Mouse (Mus musculus): Measurements from ENCODE around the gene Gm9803. TPM values are rescaled to one million over a fixed set of nuclear protein-coding genes. Genes with fewer than 3 reads are reported as not detected.

Gene Gm9803
- total RNA-seq, 2 experiments from 2014 or later, result 15.5 to 18.9 TPM

DNA sequence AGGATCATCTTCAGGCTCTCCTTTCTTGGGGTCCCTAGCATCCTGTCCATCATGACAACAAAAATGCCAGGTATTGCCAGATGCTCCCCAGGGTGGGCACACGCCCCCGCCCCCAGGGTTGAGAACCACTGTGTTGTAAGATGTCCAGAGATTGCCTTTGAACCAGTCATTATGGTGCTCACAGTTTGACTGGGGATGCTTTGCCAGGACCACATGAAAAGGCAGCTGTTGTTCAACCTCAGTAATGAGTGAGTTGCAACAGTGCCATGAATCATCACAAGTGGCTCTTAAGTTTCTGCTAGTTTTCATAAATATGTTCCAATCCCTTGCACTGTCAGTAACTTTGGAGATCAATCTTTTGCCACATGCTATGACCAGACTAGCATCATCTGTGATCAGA is 3.9 kb upstream of the Gm9803 start:
- H3K4me3 ChIP-seq, result no peak overlapping the region
- no peak overlapping the region for H3K27ac ChIP-seq
- no peak for DNase-seq
- no peak for TF ChIP-seq CTCF (IDR thresholded peaks at IDR 0.05)
- intact Hi-C loops (cut with DNase I), result no loop called here

DNA sequence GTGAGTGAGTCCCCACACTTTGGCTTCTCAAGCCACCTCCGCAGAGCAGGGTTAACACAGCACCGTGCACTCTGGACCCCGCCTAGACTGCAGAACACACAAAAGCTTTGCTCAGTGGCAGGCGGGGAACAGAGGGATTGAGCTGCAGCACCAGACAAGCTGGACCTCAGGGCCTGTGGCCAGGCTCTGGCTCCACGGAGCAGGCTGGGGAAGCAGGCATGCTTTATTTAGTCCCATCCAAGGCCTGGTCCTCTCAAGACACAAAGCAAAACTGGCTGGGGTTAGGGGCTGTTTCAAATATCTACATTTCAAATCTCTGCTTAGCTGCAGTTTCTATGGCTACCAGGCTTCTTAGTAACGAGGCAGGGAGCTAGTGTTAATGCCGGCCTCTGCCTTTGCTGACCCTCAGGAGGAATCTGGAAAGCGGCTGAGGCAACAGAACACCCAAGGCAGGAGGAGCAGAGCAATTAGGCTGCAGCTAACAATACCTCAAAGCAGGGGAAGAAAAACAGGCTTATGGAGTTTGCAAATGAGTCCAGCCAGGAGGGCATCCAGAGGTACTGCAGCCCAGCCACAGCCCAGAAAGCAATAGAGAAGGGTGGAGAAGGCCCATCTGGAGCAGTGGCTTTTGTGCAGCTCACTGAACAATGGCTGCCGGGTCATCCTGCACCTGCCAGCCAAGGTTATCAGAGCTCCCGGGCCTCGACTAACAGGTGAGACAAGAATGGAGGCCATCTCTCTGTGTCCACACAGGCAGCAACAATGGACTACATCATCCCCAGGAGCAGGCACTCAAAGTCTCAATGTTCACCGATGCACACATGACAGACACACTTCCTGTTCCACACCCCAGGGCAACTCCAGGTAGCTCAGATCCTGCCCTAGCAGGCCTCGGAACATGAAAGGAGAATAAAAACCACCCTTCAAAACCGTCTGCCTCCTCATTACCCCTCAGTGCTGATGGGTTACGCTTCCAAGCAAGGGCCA is 3.7 kb downstream of the Gm9803 start:
- DNase-seq, result no peak
- intact Hi-C loops (cut with DNase I), result no loop called here
- H3K27ac ChIP-seq, result no peak overlapping the region
- TF ChIP-seq CTCF (IDR thresholded peaks at IDR 0.05), result no peak
- H3K4me3 ChIP-seq, result no peak overlapping the region

DNA sequence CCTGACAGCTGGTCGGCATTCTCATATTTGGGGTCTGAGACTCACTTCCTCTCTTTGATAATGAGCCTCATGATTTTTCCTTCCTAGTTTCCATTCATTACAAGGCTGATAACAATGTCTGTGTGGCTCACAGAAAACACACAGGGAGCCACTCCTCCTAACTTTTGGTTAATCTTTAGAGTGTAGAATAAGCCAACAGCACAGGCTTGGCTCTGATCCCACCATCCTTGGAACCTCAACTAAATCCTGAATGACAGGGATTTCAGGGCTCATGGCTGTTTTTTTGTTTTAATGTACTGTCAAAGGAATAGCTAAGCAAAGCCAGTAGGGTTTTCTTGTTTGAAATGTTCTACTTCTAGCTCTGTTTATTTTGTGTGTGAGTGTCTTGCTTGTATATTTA is 10.5 kb downstream of the Gm9803 start:
- no peak for TF ChIP-seq CTCF (IDR thresholded peaks at IDR 0.05)
- H3K27ac ChIP-seq, result no peak overlapping the region
- intact Hi-C loops (cut with DNase I), result no loop called here
- H3K4me3 ChIP-seq, result no peak overlapping the region
- no peak for DNase-seq

DNA sequence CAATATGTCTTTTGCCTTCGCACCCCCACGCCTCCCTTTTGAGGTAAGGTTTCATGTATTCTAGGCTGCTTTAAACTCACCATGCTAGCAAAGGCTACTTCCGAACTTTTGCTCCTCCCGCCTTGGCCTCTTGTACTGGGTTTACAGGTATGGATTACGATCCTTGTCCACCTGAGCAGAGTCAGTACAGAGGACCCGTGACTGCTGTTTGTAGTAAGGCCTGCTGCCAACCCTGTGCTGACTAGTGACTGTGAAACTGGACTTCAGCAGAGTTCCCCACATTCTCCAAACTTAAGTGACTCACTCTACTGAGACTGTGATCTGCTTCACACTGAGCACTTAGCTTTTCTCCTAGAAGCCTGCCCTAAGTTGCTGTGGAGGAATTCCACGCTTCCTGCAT is 13.8 kb downstream of the Gm9803 start:
- H3K27ac ChIP-seq, result no peak overlapping the region

DNA sequence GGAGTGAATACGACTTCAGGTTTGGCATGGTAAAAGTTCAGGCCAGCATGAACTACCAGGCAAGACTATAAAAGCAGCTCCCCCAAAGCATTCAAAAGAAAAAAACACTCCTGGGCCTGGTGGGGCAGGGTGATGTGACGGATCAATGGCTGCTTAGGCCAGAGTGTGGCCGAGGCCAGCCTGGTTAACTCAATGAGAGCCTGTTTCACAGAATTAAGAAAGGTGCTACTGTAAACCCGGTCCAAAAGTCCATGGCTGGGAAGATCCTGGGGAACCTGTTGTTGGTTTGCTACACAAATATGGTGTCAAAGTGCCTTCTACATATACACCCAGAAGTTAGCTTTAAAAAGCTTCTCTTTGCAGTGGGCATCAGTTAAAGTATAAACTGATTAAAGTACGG is 14.9 kb downstream of the Gm9803 start:
- DNase-seq, result no peak
- no peak for TF ChIP-seq CTCF (IDR thresholded peaks at IDR 0.05)
- Histone ChIP-seq H3K4me3 (no peak overlapping the region; the same call in 1 of the 2 replicates), H3K27ac (no peak overlapping the region; the same call in 1 of the 2 replicates)
- intact Hi-C loops (cut with DNase I), result no loop called here

More for the DNA sequence above, 13.8 kb downstream of the Gm9803 start:
- no peak overlapping the region for H3K4me3 ChIP-seq
- intact Hi-C loops (cut with DNase I), result no loop called here
- no peak for TF ChIP-seq CTCF (IDR thresholded peaks at IDR 0.05)
- DNase-seq, result no peak

DNA sequence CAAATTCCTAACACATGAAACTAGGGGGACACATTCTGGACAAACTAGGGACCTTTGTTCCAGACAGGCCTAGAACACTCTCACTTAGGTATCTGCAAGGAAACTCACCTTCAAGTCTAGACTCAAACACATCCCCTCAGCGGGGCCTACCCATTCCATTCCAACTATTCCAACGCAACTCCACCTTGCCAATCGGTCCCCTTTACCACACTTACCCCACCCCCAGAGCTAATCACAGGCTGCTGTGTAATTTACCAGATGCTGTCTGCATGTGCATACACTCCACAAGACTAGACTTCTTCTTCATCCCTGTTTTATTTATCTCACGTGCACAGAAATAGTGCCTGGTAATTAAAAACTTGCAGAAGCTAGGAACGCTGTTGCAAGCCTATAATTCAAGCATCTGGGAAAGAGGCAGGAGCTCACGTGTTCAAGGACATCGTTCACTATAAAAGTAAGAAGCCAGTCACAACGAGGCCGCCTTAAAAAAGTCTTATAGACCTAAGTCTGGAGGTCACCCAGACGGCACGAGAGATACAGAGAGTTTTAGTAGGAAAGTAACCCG is 15.9 kb downstream of the Gm9803 start:
- intact Hi-C loops (cut with DNase I), result loop anchor here (1.0 kb wide), 1 partner anchor 61 kb away; no protein-coding TSS in a partner anchor
- no peak for TF ChIP-seq CTCF (IDR thresholded peaks at IDR 0.05)

DNA sequence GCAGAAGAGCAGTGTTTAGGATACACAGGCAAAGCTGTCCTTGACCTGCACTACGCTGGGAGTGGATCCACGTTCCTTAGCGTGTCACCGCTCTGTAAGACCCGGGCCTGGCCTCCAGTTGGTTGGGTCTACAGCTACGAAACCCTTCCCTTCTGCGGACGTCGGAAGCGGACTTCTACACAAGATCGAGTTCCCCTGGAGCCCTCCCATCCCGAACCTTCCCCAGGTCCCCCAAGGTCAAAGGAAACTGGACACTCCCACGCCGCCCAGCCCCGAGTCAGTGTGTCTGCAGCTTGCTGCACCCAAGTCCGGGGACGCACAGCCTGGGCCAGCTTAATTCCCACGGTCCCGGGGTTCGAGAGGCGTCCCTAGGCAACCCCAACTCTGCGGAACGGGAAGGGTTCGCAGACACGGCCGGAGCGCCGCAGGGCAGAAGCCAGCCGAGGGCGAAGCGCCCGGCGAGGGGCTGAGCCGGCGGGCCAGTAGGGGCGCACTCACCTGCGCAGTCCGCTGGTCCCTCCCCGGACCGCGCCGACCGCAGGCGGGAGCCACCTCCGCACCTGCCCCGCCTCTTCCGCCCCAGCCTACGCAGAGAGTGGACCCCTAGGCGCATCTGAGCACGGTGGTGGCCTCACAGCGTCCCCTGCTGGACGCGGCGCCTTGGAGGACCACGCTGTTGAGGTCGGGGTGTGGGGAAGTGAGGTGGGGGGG is 16.7 kb downstream of the Gm9803 start, which contains the start of gene 1700021F05Rik:
TSS of gene 1700021F05Rik (minus strand) at position 553 of the 711 bp plus-strand sequence.
- H3K4me3 ChIP-seq, result peak within 1 kb of the TSS; percentile 91
- peak within 1 kb of the TSS; percentile 97 for H3K27ac ChIP-seq
- peak; percentile 98 for DNase-seq
- TF ChIP-seq CTCF (IDR thresholded peaks at IDR 0.05), result peak; percentile 82
- intact Hi-C loops (cut with DNase I), result loop anchor here (1.0 kb wide), 1 partner anchor 61 kb away; no protein-coding TSS in a partner anchor

More for the DNA sequence above, 15.9 kb downstream of the Gm9803 start:
- H3K4me3 ChIP-seq, result peak overlapping the region; percentile 91
- no peak for DNase-seq
- peak overlapping the region; percentile 97 for H3K27ac ChIP-seq

DNA sequence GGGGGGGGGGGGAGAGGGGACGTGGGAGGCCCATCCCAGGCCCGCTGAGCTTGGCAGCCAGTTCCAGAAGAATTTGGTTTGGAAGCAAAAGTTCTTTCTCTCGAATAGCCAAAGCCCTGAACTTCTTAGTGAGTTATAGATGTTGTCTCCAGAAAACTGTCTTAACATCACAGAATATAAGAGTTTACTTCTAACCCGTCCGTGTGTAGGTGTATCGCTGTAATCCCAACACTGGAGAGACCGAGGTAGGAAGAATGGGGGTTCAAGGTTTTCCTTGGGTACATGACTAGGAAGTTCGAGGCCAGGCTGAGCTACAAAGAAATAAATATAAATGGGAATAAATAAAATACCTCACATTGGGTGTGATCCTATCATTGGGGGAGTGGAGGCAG is 17.3 kb downstream of the Gm9803 start:
- intact Hi-C loops (cut with DNase I), result no loop called here
- H3K27ac ChIP-seq, result peak overlapping the region; percentile 97
- peak overlapping the region; percentile 91 for H3K4me3 ChIP-seq

DNA sequence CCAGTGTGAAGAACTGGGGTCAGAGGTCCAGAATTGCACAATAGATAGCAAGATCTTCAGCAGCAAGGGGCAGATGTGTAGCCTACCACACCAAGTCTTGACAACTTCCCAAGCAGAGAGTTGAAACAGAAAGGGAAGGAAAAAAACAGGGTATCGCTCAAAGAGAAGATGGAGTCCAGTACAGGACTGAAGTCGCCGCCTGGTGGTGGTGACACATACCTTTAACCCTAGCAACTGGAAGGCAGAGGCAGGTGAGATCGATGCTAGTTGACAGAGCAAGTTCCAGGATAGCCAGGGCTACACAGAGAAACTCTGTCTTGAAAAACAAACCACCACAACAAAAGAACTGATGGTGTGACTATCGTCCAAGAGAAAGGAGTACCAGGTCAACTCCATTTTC is 25.5 kb downstream of the Gm9803 start:
- no peak overlapping the region for H3K4me3 ChIP-seq
- no peak overlapping the region for H3K27ac ChIP-seq
- intact Hi-C loops (cut with DNase I), result no loop called here
- no peak for TF ChIP-seq CTCF (IDR thresholded peaks at IDR 0.05)
- DNase-seq, result no peak

More for the DNA sequence above, 17.3 kb downstream of the Gm9803 start:
- DNase-seq, result no peak
- TF ChIP-seq CTCF (IDR thresholded peaks at IDR 0.05), result no peak; the same call in 1 of the 2 replicates

DNA sequence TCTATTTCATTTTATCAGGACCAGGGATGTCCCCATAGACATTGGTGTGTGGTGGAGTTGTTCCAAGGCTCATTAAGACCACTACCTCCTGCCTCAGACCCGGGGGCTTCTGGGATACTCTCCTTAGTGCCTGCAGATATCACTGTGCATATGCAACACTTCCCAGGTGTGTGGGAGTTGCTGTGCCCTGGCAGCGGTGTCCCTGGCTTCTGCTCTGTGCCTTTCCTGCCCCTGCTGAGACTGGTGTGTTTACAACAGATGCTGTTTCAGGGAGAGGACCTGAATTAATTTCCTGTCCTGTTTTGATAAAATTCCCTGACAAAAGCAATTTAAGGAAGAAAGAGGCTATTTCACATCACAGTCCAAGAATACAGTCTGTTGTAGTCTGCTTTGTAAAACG is 27.0 kb downstream of the Gm9803 start:
- intact Hi-C loops (cut with DNase I), result no loop called here
- TF ChIP-seq CTCF (IDR thresholded peaks at IDR 0.05), result no peak
- no peak for DNase-seq
- H3K4me3 ChIP-seq, result no peak overlapping the region
- H3K27ac ChIP-seq, result no peak overlapping the region

DNA sequence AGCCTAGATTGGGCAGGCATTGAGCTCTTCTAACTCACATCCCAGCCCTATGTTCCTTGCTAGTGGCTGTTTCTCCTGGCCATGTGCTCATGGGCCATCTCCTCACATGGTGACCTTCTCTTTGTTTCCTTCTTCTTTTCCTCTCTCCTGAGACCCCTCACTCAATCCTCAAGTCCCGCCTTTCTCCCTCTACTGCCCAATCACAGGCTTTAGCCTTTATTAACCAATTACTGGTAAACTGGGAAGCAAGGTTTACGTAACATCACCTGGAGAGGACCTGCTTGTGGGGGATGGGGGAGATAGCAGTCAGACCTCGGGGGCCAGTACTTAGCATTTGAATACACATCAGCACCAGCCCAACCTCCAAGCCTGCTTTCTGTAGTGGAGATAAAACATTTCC is 27.5 kb downstream of the Gm9803 start:
- TF ChIP-seq CTCF (IDR thresholded peaks at IDR 0.05), result no peak
- H3K4me3 ChIP-seq, result no peak overlapping the region
- no peak for DNase-seq
- no peak overlapping the region for H3K27ac ChIP-seq
- intact Hi-C loops (cut with DNase I), result no loop called here

DNA sequence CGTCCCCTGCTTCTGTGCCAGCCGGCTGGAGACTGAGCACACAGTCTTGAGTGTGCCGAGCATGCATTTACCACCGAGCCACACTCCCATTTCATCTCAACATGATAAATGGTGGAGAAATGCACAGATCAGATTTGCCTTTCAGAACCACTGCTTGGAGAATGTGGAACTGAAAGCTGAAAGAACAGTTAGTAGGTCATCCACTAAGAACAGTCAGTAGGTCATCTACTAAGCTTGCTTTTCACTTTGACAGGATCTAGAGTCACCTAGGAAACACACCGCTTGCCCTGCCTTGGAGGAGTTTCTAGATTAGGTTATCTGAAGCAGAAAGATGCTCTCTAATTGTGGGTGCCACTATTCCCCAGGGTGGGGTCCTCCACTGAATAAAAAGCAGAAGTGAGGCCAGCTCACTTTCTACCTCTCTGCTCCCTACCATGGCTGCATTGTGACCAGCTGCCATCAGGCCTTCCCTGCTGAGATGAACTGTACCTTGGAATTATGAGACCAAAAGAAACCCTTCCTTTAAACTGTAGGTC is 33.8 kb downstream of the Gm9803 start:
- no peak overlapping the region for H3K27ac ChIP-seq
- TF ChIP-seq CTCF (IDR thresholded peaks at IDR 0.05), result no peak
- no peak overlapping the region for H3K4me3 ChIP-seq
- intact Hi-C loops (cut with DNase I), result no loop called here
- no peak for DNase-seq

Data from gastrocnemius, adult 2 months (tissue).